Mouse (Mus musculus) skeletal muscle tissue, adult 2 months (tissue): ENCODE measurements around the gene Hoxd11.

Experiments
- DNase-seq: peaks from one replicate; pipeline ENCODE4 v3.0.0-alpha.2; 2012; ENCODE audit warnings: low read depth, low spot score

The Hoxd11 gene

DNA sequence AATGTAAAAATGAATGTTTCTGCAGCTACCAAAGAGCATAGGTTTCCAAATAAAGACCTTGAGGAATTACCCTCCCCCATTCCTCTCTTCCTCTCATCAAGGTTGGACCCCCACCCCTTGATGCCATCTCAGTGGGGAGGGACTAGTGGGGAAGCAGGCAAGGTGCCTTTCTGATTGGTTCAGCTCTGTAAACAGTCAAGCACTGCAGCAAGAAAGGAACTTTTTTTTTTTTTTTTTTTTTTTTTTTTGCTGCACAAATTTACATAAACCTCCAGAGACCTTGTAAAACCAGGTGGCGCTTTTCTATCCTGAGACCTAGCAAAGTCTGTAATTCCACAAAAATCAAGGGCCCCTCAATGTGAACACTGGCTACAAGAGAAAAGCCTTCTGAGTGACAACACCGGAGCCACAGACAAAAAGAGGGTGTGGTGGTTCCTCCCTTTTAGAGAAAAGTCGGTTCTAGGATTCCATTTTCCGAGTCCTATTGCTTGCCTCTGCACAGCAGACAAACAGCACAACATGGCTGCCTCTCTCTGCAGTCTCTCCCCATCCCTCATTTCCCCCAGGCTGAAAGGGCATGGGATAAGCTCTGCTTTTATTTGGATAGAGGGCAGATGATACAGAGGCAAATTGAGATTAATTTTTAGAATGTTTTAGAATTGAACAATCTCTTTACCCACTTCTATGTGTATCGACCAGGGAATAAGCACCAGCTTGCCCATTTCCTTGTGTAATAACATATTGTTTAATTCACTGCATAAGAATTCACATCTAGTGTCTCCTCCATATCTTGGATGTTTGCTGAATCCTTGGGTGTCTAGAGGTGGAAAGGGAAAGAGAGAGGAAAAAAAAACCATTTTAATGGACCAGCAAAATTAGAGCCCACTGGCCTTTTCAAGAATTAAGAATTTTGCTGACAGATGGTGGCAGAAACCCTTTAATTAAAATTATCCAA, 30.4 kb downstream of the Hoxd11 start:
- DNase-seq = no peak

DNA sequence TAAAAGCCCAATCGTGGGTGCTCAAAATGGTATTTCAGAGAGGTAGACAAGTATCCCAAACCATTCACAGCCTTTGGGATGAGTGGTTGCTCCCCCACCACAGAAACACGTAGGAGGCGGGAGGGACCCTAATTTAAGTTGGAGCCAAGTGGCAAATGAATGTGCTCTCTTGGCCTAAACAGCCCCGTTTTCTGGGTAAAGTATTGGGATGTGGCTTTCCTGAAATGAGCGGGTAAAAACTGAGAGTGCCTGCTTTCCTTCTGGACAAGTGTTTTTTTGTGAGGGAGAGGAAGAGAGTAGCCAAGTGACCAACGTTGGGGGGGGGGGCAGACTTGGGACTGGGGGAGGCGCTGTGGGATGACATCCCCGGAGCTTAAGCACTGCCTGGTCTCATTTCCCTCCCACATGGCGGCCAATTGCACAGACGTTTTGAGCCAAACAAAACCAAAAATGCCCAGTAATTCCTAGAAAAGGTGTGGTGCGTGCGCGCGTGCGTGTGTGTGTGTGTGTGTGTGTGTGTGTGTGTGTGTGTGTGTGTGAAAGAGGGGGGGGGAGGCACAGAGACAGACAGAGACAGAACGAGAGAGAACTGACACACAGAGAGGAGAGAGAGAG, 31.7 kb downstream of the Hoxd11 start:
- no peak for DNase-seq

DNA sequence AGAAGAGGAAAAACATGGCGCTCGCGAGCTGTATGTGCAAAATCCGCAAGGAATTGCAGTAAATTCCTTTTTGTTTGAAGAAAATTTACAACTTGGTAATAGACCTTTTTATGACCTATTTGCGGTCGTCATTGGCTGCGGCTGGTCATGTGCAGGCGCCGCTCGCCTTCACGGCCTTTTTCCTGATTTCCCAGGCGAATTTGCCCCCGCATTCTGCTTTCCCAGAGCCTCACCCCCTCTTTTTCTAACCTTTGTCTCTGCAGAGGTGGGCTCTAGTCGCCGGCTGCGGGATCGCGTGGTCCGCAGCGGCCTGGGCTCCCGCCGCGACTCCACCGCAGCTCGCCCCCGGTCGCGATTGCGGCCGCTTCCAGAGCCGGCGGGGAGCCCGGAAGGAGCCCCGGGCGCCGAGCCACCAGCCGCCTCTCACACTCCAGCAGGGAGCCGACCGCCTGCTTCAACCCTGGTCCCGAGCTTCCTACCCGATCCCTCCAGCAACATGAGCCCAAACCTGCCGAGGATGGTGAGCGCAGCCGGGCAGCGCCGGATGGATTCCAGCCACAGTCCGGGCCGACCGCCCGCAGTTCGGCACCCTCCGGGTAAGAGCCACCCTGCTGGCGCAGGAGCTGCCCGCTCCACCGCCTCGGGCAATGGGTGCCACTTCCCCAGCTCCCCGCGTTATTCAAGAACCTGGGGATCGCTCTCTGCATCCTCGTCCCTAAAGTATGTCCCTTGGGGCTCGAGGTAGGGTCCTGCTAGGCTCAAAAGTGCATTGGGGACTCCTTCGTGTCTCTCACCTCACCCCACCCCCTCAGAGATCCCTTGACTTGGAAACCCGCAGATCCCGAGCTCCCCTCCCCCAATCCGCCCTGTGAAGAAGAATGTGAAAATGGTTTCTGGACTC, 32.6 kb downstream of the Hoxd11 start, which contains the start of the genes Hoxd3 and Hoxd4:
Gene Hoxd3, plus strand, starts transcription at position 207 of the 901 bp plus-strand sequence.
Gene Hoxd4, plus strand, starts transcription at position 209 of the 901 bp plus-strand sequence.
- DNase-seq = no peak

DNA sequence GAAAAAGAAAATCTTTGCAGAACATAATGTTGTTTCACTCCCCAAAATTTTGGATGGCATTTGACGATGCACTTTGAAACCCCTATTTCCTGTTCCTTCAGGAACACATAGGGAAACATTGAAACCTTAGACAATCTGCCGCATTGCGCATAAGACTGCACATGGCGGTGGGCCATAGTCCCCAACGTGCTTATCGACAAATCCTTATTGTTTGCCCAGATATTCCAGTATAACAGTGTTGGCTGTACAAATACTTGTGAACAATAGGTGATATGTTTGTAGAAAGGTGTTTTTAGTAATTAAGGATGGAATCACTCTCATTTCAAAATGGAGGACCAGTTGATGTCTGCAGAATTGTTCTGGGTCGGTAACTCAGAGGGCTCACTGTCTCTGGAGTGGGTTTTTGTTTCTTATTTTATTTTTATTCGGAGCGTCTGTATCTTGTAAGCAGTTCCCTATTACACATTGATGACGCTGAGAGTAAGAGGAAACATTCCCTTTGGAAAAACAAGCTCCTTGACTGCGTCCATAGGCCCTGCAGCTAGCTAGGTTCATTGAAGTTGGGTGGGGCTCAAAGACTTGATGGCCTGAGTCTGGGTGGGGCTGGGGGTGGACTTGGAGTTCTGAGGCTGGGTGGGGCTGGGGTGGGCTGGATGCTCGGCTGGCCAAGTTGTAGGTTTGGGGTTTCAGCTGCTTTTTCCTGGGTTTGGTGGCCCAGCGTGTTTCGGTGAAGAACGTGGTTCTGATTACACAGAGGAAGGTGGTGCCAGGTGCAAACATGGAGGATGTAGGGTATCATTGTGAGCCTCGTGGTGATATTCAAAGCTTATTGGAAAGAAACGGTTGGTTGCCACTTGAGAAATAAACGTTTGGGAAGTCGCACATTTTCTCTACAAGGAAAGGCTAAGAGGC, 34.1 kb downstream of the Hoxd11 start:
- no peak for DNase-seq

DNA sequence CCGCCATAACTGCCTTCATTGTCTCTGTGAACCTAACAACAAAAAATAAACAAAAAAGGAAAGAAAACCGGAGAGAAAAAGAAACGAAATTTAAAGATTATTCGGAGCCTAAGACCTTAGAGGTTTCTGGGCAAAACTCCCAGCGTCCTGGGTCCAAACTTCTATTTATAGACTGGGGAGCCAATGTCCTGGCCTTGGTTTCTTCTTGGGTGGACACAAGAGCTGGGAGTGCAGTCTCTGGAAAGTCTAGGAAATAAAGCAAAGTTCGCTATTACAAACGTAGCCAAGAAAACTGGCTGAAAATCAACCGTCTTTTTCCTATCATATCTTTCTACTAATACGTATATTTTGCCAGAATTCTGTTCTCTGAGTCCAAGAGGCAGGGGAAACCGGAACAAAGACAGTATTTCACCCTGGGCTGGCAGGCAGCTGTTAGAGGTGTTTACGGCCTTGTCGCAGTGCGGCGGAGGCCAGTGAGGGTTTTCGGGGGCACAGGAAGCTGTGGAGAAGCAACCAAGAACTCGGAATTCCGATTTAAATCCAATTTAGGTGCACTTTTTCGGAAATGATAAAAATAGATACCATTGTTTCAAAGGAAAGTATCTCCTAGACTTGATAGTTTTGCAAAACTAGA, 34.9 kb downstream of the Hoxd11 start:
- no peak for DNase-seq

DNA sequence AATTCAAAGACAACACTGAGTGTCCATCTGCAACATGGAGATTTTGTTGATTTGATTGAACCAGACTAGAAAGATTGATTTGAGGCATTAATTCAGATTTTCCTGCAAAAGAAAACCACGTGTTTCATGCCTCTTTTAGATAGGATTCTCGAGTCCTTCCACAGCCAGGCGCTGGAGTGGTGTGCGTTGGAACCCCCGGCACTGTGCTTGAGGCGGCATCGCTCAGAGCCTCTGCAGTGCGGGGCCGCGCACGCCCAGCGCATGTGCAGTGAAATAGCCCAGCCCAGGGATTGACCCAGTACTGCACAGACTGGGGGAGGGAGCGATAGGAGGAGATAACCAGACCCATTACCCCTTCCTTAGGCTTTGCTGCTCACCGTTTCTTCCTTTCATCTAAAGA, 35.5 kb downstream of the Hoxd11 start:
- no peak for DNase-seq

DNA sequence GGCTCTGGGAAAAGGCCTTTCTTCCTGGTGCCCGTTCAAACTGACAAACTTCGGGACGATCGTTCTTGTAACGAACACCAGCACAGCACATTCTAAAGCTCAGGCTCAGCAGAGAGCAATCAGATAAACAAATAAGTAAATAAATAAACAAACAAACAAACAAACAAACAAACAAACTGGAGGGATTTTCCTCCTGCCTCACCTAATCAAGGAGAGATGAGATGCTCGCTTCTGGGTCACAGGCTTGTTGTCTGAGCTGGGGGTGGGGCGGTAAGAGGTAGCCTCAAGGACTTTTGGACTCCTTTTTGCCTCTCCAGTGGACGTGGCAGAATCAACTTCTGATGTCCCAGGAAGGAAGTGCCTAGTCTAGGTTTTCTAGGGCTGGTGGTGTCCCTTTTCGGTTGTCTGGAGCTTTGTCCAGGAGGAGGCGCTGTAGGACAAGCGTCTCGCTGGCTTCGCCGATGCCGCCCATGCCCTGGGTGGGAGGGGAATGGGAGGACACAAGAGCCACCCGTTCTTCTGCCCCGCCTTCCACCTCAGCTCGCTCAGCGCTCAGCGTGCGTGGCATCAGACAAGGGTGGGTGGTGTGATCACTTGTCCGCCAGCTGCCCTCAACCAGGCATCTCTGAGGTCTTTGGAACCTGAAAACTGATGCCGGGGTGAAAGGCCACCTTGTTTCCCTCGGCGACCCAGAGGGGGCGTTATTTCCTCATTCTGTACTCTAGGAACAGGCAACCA, 36.3 kb downstream of the Hoxd11 start:
- peak; percentile 77 for DNase-seq

DNA sequence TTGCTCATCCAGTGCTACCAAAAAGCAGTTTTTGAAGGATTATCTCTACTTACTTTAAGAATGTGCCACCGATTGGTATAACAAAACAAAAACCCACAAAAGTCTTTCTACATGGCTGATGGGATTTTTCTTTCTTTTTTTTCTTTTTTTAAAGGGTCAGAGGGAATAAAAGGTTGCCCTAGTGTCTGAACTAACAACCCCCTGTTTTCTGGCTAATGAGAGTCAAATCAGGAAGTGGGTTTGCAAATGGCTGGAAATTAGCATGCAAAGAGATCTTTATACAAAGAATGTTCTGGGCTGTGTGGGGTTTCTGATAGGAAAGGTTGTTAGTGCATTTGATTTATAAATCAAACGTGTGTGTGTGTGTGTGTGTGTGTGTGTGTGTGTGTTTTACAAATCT, 41.0 kb downstream of the Hoxd11 start:
- DNase-seq = no peak

DNA sequence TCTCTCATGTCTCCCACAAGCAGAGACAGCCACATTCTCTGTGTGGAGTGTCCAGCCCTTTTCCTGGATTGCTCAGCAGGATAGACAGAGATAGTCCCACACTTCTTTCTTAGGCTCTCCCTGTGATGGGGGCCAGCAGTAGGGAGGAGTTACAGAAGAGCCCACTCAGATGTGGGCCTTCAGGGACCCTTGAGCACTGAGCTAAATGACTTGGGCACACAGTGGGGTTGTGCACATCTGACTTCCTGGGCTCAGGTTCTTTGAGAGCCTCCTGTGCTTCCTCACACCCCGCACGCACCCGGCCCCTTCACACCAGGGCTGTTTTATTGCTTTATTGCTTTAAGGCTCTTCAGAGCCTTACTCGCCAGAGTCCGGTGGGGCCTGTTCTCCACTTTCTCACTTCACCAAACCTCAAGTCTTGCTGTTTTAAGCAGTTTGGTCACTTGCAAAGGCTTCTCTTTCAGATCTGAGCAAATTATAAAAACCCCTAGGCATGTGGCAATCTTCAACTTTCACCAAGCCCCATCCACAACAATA, 41.7 kb downstream of the Hoxd11 start:
- DNase-seq = no peak

DNA sequence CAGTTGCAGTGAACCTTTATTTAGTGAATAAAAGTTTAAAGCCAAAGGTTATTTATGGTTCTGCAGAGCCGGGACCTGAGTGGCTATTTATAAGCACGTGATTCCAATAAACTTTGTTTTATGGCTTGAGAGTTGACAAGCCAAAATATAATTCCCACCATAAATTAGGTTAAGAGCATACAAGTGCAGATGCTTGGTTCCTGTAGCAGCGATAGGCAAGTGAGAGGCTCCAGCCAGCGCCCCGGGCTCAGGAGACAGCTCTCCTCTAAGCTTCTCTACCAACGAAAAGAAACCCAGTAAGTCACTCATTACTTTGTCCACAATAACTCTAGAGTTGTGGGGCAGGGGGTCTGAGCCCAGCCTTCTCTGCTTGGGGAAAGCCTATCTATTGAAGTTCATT, 42.5 kb downstream of the Hoxd11 start:
- no peak for DNase-seq

DNA sequence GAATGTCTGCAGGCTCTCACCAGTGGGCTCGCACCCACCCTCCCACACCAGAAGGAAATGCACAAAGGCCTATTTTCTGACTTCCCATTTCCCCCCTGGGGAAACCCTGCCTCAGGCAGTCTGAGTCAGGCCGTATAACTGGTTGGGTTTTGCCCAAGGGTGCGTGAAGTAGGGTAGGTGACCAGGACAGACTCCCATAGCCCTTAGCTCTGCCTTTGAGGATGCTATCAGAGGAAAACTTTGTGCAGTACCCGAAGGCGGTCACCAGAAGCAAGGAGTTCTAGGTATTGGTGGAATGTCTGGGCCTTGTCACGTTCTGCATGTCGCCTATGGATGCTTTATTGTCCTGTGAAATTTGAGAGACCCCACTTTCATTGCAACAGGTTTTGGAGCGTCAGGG, 43.6 kb downstream of the Hoxd11 start:
- DNase-seq = no peak

DNA sequence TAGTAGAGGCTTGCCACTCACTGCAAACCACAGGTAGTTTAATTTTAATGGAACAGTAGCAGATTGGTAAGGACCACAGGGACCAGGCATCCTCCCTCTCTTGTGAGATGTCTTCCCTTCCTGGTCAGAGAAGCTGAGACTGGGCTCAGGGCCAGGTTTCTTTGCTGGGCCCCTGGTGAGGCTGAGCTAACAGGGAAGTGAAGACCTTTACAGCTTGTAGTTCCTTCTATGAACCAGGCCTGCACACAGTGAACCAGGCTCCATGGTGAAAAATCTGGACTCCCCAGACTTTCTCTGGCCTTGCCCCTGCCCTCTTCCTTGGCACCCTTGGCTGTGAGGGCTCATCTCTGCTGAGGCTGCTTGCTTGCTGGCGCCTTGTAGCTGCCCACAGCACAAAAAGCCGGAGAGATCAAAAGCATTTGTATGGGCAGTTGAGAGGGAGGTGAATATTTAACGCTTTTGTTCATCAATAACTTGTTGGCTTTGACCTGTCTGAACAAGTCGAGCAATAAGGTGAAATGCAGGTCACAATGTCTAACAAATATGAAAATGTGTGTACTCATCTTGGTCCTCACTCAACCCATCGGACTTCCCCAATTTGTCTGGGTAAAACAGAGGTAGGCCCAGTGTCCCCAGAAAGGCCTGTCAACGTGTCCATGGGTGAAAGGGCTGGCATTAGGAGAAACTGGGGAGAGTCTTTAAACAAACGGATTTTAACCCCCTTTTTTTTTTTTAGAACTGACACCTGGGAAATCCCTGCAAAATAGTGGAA, 45.1 kb downstream of the Hoxd11 start:
- DNase-seq = no peak

DNA sequence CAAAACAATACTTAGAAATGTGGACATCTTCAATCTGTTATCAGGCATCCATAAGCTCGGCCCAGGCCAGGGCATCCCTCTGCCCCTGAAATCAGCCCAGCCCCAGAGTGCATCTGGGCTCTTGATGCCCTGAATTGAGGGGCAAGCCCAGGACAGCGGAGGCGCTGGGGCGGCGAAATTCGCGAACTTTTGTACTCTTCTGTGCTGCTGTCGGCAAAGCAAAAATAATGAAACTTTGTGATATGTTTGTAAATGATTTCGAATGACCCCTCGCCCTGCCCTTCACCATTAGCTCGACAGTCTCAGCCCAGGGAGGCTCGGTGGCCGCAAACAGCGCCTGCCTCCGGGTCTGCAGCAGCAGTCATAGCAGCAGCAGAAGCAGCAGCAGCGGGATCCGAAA, 45.8 kb downstream of the Hoxd11 start:
- DNase-seq = no peak

DNA sequence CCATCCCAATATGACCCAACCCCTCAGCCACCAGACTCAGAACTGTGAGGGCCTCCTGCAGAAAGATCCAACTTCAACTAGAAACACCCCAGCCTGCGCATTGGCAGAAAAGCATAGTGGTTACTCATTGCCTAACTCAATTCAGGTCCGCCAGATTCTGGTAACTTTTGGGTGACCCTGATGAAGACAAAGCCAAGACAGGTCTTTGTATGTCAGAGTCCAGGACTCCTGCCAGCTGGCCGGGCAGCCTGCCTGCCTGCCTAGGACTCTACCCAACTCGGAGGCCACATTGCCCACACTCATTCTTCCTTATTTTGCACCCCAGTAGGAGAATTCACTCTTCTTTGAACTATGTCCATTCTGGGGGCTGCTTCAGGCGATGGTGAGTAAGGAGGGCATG, 47.2 kb downstream of the Hoxd11 start, which contains the start of gene Gm28230:
Gene Gm28230, plus strand, starts transcription at position 178 of the 400 bp plus-strand sequence.
- DNase-seq = no peak

DNA sequence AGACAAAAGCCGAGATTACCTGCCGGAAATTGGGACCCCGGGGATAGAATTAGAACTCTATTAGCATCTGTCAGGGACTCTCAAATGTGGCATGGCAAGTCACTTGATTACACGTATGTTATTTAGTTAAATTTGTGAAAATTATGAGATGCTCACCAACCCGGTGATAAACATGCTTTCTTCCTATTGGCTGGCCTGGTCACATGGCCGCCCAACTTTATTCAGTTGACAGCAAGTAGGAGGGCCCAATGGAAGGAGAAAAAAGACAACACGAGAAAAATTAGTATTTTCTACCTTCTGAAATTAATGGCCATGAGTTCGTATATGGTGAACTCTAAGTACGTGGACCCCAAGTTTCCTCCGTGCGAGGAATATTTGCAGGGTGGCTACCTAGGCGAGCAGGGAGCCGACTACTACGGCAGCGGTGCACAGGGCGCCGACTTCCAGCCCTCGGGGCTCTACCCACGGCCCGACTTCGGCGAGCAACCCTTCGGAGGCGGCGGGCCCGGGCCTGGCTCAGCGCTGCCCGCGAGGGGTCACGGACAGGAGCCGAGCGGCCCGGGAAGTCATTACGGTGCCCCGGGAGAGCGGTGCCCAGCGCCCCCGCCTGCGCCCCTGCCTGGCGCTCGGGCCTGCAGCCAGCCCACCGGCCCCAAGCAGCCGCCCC, 47.7 kb downstream of the Hoxd11 start:
- no peak for DNase-seq

DNA sequence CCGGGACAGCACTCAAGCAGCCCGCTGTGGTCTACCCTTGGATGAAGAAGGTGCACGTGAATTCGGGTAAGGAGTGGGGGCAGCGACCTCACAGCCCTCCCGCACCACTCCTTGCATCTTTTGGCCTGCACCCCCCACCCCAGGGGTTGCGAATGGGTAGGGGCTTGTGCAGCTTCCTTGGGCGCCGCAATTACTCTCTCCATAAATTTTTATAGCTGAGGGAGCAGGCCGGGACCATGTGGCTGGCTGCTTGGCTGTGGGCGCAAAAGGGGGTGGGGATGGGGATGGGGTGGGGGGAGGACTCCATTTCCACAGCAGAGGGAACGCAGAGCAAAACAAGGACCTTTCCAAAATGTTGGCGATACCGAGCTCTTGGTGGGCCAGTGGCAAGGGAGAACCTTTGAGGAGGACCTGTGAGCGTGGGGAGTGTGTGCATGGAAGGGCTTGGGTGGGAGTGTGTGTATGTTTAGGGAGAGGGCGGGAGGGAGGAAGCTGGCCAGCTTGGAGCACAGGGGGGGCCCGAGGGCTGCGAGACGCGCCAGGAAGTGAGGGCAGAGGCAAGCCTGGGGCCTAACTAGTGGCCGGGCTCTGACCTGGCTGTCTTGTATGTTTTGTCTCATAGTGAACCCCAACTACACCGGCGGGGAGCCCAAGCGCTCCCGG, 48.4 kb downstream of the Hoxd11 start:
- no peak for DNase-seq

DNA sequence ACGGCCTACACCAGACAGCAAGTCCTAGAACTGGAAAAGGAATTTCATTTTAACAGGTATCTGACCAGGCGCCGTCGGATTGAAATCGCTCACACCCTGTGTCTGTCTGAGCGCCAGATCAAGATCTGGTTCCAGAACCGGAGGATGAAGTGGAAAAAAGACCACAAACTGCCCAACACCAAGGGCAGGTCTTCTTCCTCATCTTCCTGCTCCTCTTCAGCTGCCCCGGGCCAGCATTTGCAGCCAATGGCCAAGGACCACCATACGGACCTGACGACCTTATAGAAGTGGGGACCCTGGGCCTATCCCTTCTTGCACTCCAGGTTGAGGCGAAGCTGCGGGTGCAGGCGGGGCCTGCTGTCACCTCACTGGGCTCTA, 48.9 kb downstream of the Hoxd11 start:
- DNase-seq = no peak
